Mouse (Mus musculus) cortical plate, adult 2 months (tissue): ENCODE measurements around the gene Gm11985. TPM values are rescaled to one million over a fixed set of nuclear protein-coding genes. Genes with fewer than 3 reads are reported as not detected.

ENCODE experiments used
- H3K27ac ChIP-seq: fragments of 200-500 bp; 2 replicates; pipeline ENCODE4 v1.5.1; 2012; ENCODE audit warnings: low read length, control low read depth, inconsistent platforms; ENCODE audit not compliant: insufficient read depth
- H3K4me1 ChIP-seq: fragments of 200-500 bp; 2 replicates; pipeline ENCODE4 v1.6.1; 2011; ENCODE audit warnings: low read length; ENCODE audit not compliant: control insufficient read depth, insufficient read depth
- H3K4me3 ChIP-seq: fragments of 200-500 bp; 2 replicates; pipeline ENCODE4 v1.5.1; 2011; ENCODE audit warnings: mild to moderate bottlenecking, low read length, control low read depth; ENCODE audit not compliant: insufficient read depth
- CTCF ChIP-seq: fragments of 200-500 bp; IDR thresholded peaks from 2 replicates; pipeline ENCODE4 v1.5.1; 2011; ENCODE audit warnings: mild to moderate bottlenecking, control low read depth, low read length; ENCODE audit not compliant: insufficient read depth; ENCODE audit errors: extremely low read depth
- POLR2A ChIP-seq: fragments of 200-500 bp; IDR thresholded peaks from 2 replicates; pipeline ENCODE4 v1.6.1; 2011; ENCODE audit warnings: mild to moderate bottlenecking, low read length, control low read depth; ENCODE audit not compliant: insufficient read depth; ENCODE audit errors: extremely low read depth
- polyA plus RNA-seq: library from polyadenylated mRNA; depleted of rRNA; stranded (reverse); fragments of >200 nt; gene quantifications from 2 replicates; pipeline ENCODE4 v1.2.3, GENCODE M21; 2012; rRNA removed

Gm11985 gene
- polyA plus RNA-seq, 1 experiment: not detected

DNA sequence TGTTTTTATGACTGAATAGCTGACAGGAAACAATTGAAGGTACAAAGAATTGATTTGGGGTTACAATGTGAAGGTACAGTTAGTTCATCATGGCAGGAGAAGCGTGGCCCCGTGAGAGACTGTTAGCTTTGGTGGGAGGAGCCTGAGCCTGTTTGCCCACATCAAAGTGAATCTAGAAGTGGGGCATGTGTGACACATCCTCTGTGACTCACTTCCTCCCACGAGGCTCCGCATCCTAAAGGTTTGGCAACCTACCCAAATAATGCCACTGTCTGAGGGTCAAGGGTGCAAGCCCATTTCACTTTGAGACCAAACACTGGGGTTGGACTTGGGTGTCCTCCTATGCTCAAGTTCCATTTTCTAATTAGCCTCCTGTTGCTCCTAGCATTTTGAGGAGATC, 43.1 kb downstream of the Gm11985 start:
- Histone ChIP-seq H3K4me1 (no peaks in the 10 kb centered on the region), H3K4me3 (no peak overlapping the region), H3K27ac (no peak overlapping the region)
- no peak for TF ChIP-seq POLR2A
- no peak for TF ChIP-seq CTCF

DNA sequence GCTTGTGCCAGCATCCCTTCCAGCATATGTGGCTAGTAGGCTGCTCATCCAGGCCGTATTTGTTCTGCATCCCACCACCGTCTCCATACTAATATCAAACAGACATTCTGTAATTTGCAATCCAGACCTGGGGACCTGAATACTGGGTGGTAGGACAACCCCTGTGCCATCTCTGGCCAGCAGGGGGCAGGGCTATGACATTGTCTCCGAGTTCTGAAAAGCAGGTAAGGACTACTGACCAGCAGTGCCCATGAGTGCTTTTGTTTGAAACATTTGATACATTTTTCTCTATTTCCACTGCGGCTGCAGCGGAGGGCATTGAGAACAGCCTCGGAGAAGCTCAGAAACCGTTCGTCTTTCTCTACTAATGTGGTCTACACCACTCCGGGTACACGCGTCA, 44.0 kb downstream of the Gm11985 start:
- H3K4me1 ChIP-seq: no peaks in the 10 kb centered on the region
- H3K27ac ChIP-seq: no peak overlapping the region
- H3K4me3 ChIP-seq: no peak overlapping the region
- TF ChIP-seq CTCF (peak; percentile 39; the same call in 1 of the 2 replicates), POLR2A (no peak)

DNA sequence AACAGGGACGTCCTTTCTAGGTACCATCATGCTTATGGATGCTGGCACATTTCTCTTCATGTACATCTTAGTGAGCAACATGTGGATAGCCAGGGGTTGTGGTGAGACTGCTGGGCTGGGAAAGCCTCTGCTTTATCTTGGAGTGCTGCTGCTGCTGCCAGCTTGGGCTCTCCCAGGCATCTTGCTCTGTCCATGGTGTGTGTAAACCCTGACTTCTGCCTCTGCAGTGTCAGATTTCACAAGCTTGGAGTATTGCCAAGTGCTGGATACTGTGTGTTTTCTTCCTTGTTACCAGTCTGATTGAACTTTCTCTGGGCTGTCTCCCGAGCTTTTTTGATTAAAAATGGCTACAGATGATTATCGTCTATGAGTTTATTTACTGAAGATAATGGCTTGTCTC, 45.6 kb downstream of the Gm11985 start:
- Histone ChIP-seq H3K4me1 (no peaks in the 10 kb centered on the region), H3K4me3 (no peak overlapping the region), H3K27ac (no peak overlapping the region)
- no peak for TF ChIP-seq POLR2A
- no peak for TF ChIP-seq CTCF

GRCm38 (mm10) chr11:7140449-7140848, 47.9 kb downstream of the Gm11985 start:
- no peak overlapping the region for H3K27ac ChIP-seq
- H3K4me1 ChIP-seq: no peaks in the 10 kb centered on the region
- TF ChIP-seq CTCF (peak; percentile 56), POLR2A (no peak)
- no peak overlapping the region for H3K4me3 ChIP-seq

- Histone ChIP-seq H3K4me1 (peaks cover 3% of the 10 kb centered on the region; the same call in 1 of the 2 replicates), H3K27ac (no peak overlapping the region), H3K4me3 (no peak overlapping the region)
- no peak for TF ChIP-seq POLR2A
- TF ChIP-seq CTCF: no peak
Measured at GRCm38 (mm10) chr11:7138370-7138769, 50.0 kb downstream of the Gm11985 start.

DNA sequence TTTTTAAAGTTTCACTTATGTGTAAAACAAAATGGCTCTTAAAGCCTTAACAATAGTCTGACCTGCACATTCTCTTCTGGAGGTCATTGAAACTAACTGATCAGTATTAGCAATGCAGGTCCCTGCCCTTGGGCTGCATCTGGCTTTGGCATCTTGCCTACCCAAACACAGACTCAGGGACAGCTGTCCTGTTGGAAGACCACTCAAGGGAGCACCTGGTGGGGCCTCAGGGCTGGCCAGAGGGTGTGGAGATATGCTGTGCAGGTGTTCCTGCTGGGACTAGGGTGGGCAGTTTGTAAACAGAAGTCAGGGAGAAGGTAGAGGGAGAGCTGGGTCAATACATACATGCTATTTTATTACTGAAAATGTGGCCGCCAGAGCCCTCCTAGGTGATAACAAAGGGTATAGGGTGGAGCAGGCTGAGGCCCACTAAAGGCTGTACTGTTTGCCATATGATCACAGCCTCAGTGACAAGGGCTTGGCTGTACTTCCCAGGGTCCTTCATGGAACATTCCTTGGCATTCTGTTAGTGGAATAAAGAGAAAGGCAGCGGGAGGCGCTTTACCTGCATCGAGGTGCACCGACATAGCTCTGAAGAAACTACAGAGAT, 52.0 kb downstream of the Gm11985 start:
- Histone ChIP-seq H3K4me1 (peaks cover 3% of the 10 kb centered on the region; the same call in 1 of the 2 replicates), H3K27ac (no peak overlapping the region), H3K4me3 (no peak overlapping the region)
- TF ChIP-seq POLR2A: no peak
- no peak for TF ChIP-seq CTCF

- Histone ChIP-seq H3K27ac (no peak overlapping the region), H3K4me3 (no peak overlapping the region), H3K4me1 (peaks cover 3% of the 10 kb centered on the region; the same call in 1 of the 2 replicates)
- no peak for TF ChIP-seq CTCF
- no peak for TF ChIP-seq POLR2A
Measured at GRCm38 (mm10) chr11:7135763-7136162, 52.6 kb downstream of the Gm11985 start.

DNA sequence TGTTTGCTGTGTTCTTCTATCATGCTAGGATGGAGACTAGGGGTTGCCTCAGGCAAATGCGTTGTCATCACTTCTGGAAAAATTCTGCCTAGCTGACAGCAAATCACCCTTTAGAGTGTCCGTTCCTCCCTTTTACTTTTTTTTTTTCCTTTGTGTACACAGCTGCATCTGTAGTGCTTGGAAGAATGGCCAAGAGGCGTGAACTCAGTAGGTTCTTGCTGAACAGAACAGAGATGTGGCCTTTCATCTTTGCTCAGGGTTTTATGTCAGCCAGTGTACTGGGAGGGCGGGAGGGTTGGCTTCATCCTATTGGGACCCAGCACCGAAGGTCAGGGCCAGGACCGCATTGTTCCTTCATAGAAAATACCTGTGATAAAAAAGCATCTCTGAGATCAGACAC, 53.1 kb downstream of the Gm11985 start:
- no peak overlapping the region for H3K4me3 ChIP-seq
- no peak overlapping the region for H3K27ac ChIP-seq
- peaks cover 3% of the 10 kb centered on the region; the same call in 1 of the 2 replicates for H3K4me1 ChIP-seq
- TF ChIP-seq POLR2A: no peak
- TF ChIP-seq CTCF: no peak

DNA sequence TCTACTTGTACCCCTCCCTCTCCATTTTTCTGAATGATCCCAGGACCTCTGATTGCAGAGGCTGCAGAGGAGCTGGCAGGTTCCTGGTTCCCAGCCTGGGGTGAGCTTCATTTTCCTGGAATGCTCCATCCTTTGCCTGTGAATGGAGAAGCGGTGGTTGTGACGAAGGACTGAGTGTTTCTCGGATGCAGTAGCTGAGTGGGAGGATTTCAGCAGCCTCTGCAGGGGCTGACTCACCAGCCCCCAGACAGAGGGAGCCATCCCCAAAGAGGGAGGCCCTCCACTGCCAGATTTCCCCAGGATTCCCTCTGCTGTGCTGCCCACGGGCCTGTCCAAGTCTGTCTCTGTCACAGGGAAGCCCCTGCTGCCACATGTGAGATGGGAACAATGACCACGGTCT, 54.0 kb downstream of the Gm11985 start:
- Histone ChIP-seq H3K4me1 (peaks cover 5% of the 10 kb centered on the region), H3K27ac (no peak overlapping the region), H3K4me3 (no peak overlapping the region)
- TF ChIP-seq POLR2A (no peak), CTCF (no peak)

DNA sequence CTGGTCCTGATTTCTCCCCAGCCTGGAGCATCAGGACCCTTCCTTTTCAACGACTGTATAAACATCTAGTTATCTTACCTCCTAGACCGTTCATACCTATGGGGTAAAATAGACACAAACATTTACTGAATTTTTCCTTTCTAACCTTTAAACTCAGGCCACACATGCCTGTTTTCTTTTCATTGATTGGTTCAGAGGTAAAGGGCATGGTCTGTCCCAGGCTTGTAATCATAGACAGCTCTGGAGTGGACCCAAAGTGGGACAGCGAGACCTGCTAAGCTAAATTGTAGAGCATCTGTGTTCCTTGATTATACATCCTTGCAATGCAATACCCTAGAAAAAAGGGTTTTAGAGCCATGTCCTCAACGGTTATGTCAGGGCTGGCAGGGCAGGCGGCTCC, 54.6 kb downstream of the Gm11985 start:
- no peak overlapping the region for H3K27ac ChIP-seq
- no peak overlapping the region for H3K4me3 ChIP-seq
- no peak for TF ChIP-seq POLR2A
- TF ChIP-seq CTCF: no peak
- peaks cover 5% of the 10 kb centered on the region for H3K4me1 ChIP-seq

Other genes with a start within 250 kb of the Gm11985 start
- gene Adcy1, start 125.1 kb downstream of the Gm11985 start, polyA plus RNA-seq: 181 and 217 TPM in 2 replicates
- 0.17 and 0.26 TPM in 2 replicates for gene Igfbp1, start 9.2 kb upstream of the Gm11985 start, polyA plus RNA-seq
- 9.7 and 11.1 TPM in 2 replicates for gene Igfbp3, start 25.4 kb upstream of the Gm11985 start, polyA plus RNA-seq